8 mouse cellular contexts compared by ENCODE assay signal in genomic region chr5:115271931-115272811, GRCm38 (mm10). TPM values are rescaled to one million over a fixed set of nuclear protein-coding genes. Genes with fewer than 3 reads are reported as not detected.
DNase-seq lines count a peak whose midpoint lies in the region; ATAC-seq lines count a peak whose summit lies in the region.

No protein-coding gene starts in this region.

- H3K4me1 ChIP-seq in embryonic facial prominence, embryonic 13.5 days = peaks cover 35% of the 10 kb centered on the region
- peaks cover 50% of the 10 kb centered on the region for H3K4me1 ChIP-seq in heart, embryonic 13.5 days

- H3K36me3 ChIP-seq in embryonic facial prominence, embryonic 13.5 days = peaks cover 23% of the 10 kb centered on the region
- peaks cover 18% of the 10 kb centered on the region for H3K36me3 ChIP-seq in heart, embryonic 13.5 days

- WGBS in embryonic facial prominence, embryonic 13.5 days = under 1% methylated on average over 72 of the region's 77 CpGs
- WGBS in heart, embryonic 13.5 days = under 1% methylated on average over 73 of the region's 77 CpGs

- peak; percentile 30 for ATAC-seq in CD4-positive, CD25-positive, alpha-beta regulatory T cell, adult 4 months
- ATAC-seq in embryonic facial prominence, embryonic 13.5 days (ENCODE audit: insufficient number of reproducible peaks, insufficient read depth, low FRiP score, low TSS enrichment, low read depth) = 0 out of 2 replicates have a peak, but pooled peaks have one; percentile 20
- no peak; the same call in 1 of the 2 replicates for ATAC-seq in heart, embryonic 13.5 days (ENCODE audit: extremely low read depth, insufficient number of reproducible peaks, low FRiP score, low TSS enrichment)

- no peaks in the 10 kb centered on the region for H3K27me3 ChIP-seq in embryonic facial prominence, embryonic 13.5 days
- H3K27me3 ChIP-seq in heart, embryonic 13.5 days (replicated peaks) = no peaks in the 10 kb centered on the region

- DNase-seq in T-cell, adult 2 months (ENCODE audit: low spot score) = peak; percentile 29
- DNase-seq in kidney, postnatal 14 days = peak; percentile 57
- peak; percentile 16 to 58 for DNase-seq in lung, postnatal 4 days
- DNase-seq in ovary, postnatal 14 days (ENCODE audit: low spot score) = peak; percentile 31
- DNase-seq in urinary bladder, postnatal 14 days (ENCODE audit: low spot score) = peak; percentile 47

- peak overlapping the region; percentile 100 for H3K4me3 ChIP-seq in embryonic facial prominence, embryonic 13.5 days
- peak overlapping the region; percentile 100 for H3K4me3 ChIP-seq in heart, embryonic 13.5 days

- peak overlapping the region; percentile 89 for H3K4me2 ChIP-seq in embryonic facial prominence, embryonic 13.5 days
- peak overlapping the region; percentile 96 for H3K4me2 ChIP-seq in heart, embryonic 13.5 days

- no peaks in the 10 kb centered on the region for H3K9me3 ChIP-seq in embryonic facial prominence, embryonic 13.5 days
- no peaks in the 10 kb centered on the region for H3K9me3 ChIP-seq in heart, embryonic 13.5 days

- H3K9ac ChIP-seq in embryonic facial prominence, embryonic 13.5 days = peak overlapping the region; percentile 99
- peak overlapping the region; percentile 99 for H3K9ac ChIP-seq in heart, embryonic 13.5 days

- H3K27ac ChIP-seq in embryonic facial prominence, embryonic 13.5 days = peak overlapping the region; percentile 83
- peak overlapping the region; percentile 85 for H3K27ac ChIP-seq in heart, embryonic 13.5 days (replicated peaks)

RNA-seq across cellular contexts. Expression of gene Rnf10, which starts 0.5 kb away (rescaled TPM):
- polyA plus RNA-seq in CD4-positive, CD25-positive, alpha-beta regulatory T cell, adult 4 months (2017; shearing (Covaris generic)) = 10 to 100 TPM; 30.5 to 36.5 TPM
- 129 and 136 TPM in 2 replicates for polyA plus RNA-seq in embryonic facial prominence, embryonic 13.5 days (2015; fragmentation: Nextera tagmentation; extraction: Ambion mirVana)
- 111 and 121 TPM in 2 replicates for polyA plus RNA-seq in heart, embryonic 13.5 days (2015; fragmentation: Nextera tagmentation; extraction: Ambion mirVana)

RNA-seq across cellular contexts. Expression of gene Coq5, which starts 7.3 kb away (rescaled TPM):
- 10 to 100 TPM; 32.2 to 43.3 TPM for polyA plus RNA-seq in CD4-positive, CD25-positive, alpha-beta regulatory T cell, adult 4 months (2017; shearing (Covaris generic))
- 42.5 and 43.2 TPM in 2 replicates for polyA plus RNA-seq in embryonic facial prominence, embryonic 13.5 days (2015; fragmentation: Nextera tagmentation; extraction: Ambion mirVana)
- polyA plus RNA-seq in heart, embryonic 13.5 days (2015; fragmentation: Nextera tagmentation; extraction: Ambion mirVana) = 67.1 and 70.2 TPM in 2 replicates

RNA-seq across cellular contexts. Expression of gene Dynll1, which starts 28.6 kb away (rescaled TPM):
- polyA plus RNA-seq in CD4-positive, CD25-positive, alpha-beta regulatory T cell, adult 4 months (2017; shearing (Covaris generic)) = 100 to 1,000 TPM; 272 to 484 TPM
- 1,732 and 1,829 TPM in 2 replicates for polyA plus RNA-seq in embryonic facial prominence, embryonic 13.5 days (2015; fragmentation: Nextera tagmentation; extraction: Ambion mirVana)
- polyA plus RNA-seq in heart, embryonic 13.5 days (2015; fragmentation: Nextera tagmentation; extraction: Ambion mirVana) = 1,196 and 1,415 TPM in 2 replicates

RNA-seq across cellular contexts. Expression of gene Pop5, which starts 36.5 kb away (rescaled TPM):
- polyA plus RNA-seq in CD4-positive, CD25-positive, alpha-beta regulatory T cell, adult 4 months (2017; shearing (Covaris generic)) = 100 to 1,000 TPM in 1 of 2 experiments, 10 to 100 TPM in 1; 84.0 to 114 TPM
- 83.5 and 88.1 TPM in 2 replicates for polyA plus RNA-seq in embryonic facial prominence, embryonic 13.5 days (2015; fragmentation: Nextera tagmentation; extraction: Ambion mirVana)
- polyA plus RNA-seq in heart, embryonic 13.5 days (2015; fragmentation: Nextera tagmentation; extraction: Ambion mirVana) = 63.6 and 73.0 TPM in 2 replicates

RNA-seq across cellular contexts. Expression of gene Srsf9, which starts 54.8 kb away (rescaled TPM):
- 10 to 100 TPM; 13.9 to 26.3 TPM for polyA plus RNA-seq in CD4-positive, CD25-positive, alpha-beta regulatory T cell, adult 4 months (2017; shearing (Covaris generic))
- 343 and 378 TPM in 2 replicates for polyA plus RNA-seq in embryonic facial prominence, embryonic 13.5 days (2015; fragmentation: Nextera tagmentation; extraction: Ambion mirVana)
- polyA plus RNA-seq in heart, embryonic 13.5 days (2015; fragmentation: Nextera tagmentation; extraction: Ambion mirVana) = 112 and 115 TPM in 2 replicates
